Mouse (Mus musculus) right cerebral cortex, postnatal 14 days (tissue): ENCODE results near the gene B4galt3.
"Not testable (repeated sequence)": the region's sequence is repeated elsewhere in the genome, so short reads cannot be mapped to it uniquely, and the experiment has no call there.

Experiments used
- DNase-seq: peaks from one replicate; pipeline ENCODE4 v3.0.0; 2022

B4galt3 gene

GRCm38 (mm10) chr1:171241952-171242351 lies 28.2 kb upstream of the B4galt3 start:
- not testable (repeated sequence) for DNase-seq

DNA sequence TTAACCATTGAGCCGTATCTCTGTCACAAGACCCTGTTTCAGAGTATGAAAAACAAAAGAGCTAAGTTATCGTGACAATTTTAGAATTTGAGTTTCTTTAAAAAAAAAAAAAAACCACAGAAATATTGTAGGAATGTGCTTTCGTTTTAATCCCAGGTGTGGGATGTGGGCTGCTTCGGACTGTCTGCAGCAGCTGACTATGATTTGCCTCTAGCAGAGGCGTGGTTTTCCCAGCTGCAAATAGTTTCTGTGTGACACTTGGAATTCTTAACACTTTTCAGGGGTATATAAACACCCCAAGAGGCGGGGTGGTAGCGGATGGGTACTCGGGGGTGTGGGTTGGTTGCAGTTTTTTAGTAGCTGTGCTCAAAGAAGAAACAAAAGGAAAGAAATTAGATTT lies 24.8 kb upstream of the B4galt3 start:
- DNase-seq, result no peak

- DNase-seq, result peak; percentile 97
These were observed 23.2 kb upstream of the B4galt3 start for GRCm38 (mm10) chr1:171246709-171247452.

DNA sequence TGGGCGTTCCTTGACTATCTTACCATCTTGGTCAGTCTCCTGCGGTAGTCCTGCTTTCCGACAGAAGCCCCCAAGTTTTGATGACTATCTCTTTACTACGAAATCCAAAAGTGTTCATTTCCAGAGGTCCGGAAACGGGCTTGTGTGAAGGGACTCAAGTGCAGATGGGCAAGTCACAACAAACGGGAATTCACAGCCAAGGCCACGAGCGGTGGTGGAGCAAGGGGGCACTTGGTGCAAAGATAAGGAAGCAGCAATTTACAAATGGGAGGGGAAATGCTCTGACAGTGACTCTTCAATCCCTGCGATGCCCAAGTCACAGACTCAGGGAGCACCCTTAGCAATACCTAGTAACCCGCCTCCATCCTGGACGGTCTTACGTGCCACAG lies 22.7 kb upstream of the B4galt3 start:
- no peak for DNase-seq

- no peak for DNase-seq
These were observed 22.2 kb upstream of the B4galt3 start for GRCm38 (mm10) chr1:171247916-171248315.

DNA sequence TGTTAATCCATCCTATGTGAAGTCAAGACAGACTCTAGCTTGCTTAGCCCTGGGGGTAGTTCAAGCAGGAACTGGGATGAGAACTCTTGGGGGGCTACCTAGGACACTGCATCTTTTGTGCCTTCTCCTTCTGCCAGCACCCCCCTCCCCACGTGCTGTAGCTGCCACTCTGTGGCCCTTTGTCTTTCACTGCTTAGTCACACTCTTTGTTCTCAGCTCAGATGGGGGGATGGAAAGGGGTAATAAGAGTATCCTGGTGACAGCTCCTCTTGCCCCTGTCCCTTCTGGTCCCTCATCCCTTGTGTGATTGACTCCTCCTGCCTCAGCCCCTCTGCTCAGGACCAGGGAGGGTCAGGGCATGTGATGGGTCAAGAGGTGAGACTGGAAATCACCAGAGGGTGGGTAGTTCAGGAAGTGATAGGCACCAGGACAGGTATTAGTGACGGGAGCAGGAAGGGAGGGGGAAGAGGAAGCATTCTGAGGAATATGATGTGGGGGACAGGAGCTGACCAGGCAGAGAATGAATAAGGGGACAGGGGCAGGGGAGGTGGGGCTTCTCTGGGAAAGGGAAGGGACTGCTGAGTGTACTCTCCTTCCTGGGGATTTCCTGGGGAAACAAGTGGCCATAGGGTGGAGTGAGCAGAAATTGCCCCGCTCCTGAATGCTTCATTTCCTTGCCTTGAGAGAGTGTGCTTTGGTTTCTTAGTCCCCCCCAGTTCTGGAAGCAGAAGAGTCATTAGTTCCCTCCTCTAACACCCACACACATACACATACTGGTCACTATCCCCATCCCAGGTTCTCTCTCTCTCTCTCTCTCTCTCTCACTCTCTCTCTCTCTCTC lies 21.5 kb upstream of the B4galt3 start:
- DNase-seq, result no peak

- DNase-seq, result peak; percentile 57
These were observed 20.1 kb upstream of the B4galt3 start, which contains the start of gene Adamts4 for GRCm38 (mm10) chr1:171249913-171250600. Gene Adamts4 (plus strand): TSS chr1:171250421.

- DNase-seq, result no peak
These were observed 19.2 kb upstream of the B4galt3 start, which contains the start of gene Ndufs2 for GRCm38 (mm10) chr1:171250680-171251593. Gene Ndufs2 (minus strand): TSS chr1:171251388.

DNA sequence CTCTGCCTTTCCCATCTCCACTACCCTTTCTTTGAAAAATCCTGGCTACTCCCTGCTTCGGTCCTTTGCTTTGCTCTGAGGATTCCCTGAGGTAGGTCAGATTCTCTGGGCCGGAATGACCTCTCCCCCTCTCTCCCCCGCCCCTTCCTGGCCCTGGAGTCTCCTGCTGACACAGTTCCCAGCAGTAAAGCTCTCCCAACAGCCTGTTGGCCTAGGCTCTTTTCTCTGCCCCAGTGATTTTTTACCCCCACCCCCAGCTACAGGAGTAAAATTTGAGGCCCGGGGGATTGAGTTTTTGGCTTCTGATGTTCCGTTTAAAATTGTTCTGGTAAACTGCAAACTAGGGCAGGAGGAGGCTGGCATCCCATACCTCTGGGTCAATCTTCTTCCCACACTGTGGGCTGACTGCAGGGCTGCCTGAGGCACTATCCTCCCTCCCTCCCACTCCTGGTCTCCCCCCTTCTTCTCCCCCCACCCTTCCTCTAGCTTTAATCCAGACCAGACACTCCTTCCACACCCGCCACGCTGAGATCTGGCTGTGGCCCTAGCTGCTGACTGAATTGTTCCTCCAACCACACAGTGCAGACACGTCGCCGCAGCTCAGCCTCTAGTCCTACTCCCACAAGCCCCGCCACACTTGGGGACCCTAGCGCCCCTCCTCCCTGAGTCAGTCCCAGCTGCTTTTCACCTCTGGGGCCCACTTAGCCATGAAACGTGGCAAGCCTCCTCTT lies 18.4 kb upstream of the B4galt3 start:
- DNase-seq, result no peak

DNA sequence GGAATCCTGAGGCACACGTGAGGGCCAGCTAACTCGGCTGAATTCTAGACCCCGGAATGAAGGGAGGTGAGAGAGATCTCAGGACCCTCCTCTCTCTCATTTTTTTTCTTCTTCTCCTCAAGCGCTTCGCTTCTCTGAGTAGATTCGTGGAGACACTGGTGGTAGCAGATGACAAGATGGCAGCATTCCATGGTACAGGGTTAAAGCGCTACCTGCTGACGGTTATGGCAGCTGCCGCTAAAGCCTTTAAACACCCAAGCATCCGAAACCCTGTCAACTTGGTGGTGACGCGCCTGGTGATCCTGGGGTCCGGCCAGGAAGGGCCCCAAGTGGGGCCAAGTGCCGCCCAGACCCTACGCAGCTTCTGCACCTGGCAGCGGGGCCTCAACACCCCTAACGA lies 17.7 kb upstream of the B4galt3 start:
- no peak for DNase-seq

GRCm38 (mm10) chr1:171256095-171256818 lies 13.9 kb upstream of the B4galt3 start:
- DNase-seq, result no peak

GRCm38 (mm10) chr1:171256937-171257548 lies 13.1 kb upstream of the B4galt3 start:
- DNase-seq, result peak; percentile 52

DNA sequence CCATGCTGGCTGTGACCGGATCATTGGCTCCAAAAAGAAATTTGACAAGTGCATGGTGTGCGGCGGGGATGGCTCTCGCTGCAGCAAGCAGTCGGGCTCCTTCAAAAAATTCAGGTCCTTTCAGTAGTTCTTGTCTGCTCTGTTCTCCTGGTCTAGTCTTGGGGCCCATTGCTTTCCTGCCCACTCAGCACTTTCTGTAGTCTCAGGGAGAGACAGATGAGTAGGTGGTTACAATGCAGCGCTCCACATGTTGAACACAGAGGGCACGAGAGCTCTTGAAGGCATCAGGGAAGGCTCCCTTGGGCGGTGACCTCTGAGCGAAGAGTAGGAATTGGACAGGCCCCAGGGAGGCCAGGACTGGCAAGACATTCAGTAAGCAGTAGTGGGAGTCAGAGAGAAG lies 12.3 kb upstream of the B4galt3 start:
- no peak for DNase-seq

GRCm38 (mm10) chr1:171258921-171259320 lies 11.2 kb upstream of the B4galt3 start:
- no peak for DNase-seq

DNA sequence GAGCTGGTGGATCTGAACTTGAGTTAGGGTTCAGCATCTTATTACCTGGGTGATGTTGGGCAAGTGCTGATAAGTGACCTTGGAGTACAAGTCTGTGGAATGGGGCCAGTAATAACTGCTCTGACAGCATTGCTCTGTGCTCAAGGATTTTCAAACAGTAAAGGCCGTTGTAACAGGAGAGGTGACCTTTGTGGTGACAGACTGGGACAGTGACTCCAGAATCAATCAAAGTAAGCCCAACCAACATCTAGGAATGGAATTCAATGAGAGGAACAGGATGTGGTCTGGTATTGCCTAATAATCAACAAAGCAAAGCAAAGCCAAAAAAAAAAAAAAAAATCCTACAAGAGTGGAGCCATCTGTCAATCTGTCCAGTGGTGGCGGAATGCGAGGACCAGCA lies 9.8 kb upstream of the B4galt3 start:
- DNase-seq, result no peak

DNA sequence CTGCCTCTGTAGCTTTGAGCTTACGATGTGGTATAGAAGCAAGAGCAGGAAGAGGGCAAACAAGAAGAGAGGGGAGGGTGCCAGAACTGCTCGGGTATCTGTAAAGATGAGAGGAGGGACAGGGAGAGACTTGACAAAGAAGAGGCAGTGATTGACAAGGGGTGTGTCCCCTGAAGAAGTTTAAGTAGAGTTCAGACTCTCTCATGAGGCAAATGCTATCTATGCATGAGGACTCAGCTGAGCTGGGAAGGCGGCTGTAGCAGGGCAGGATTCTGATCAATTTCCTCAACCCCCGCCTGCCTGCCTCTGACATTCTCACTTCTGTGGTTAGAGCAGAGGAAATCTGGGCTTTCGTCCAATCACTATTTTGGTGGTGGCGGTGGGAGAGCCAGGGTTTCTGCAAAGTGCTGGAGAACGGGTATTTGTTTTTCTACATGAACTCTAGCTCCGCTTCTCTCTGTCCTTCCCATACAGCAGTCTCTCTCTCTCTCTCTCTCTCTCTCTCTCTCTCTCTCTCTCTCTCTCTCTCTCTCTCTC lies 7.5 kb upstream of the B4galt3 start:
- peak; percentile 70 for DNase-seq

DNA sequence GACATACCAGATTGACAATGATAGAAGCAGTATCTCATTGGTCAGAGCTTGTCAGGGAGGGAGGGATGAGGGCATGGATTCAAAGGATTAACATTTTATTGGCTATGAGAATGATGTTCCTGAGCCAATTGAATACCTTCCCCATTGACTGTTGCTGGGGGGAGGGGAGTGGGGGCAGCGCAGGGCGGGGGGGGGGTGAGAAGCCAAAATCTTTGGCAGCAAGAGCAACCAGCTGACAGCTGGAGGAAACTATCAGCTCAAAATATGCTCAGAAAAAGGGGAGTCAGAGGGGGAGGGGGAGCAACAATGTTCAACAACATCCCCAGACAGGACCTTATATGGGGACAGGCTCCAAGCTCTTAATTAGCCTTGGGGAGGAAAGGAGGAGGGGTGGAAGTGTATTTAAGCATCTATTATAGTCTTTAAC lies 6.9 kb upstream of the B4galt3 start:
- DNase-seq, result no peak

DNA sequence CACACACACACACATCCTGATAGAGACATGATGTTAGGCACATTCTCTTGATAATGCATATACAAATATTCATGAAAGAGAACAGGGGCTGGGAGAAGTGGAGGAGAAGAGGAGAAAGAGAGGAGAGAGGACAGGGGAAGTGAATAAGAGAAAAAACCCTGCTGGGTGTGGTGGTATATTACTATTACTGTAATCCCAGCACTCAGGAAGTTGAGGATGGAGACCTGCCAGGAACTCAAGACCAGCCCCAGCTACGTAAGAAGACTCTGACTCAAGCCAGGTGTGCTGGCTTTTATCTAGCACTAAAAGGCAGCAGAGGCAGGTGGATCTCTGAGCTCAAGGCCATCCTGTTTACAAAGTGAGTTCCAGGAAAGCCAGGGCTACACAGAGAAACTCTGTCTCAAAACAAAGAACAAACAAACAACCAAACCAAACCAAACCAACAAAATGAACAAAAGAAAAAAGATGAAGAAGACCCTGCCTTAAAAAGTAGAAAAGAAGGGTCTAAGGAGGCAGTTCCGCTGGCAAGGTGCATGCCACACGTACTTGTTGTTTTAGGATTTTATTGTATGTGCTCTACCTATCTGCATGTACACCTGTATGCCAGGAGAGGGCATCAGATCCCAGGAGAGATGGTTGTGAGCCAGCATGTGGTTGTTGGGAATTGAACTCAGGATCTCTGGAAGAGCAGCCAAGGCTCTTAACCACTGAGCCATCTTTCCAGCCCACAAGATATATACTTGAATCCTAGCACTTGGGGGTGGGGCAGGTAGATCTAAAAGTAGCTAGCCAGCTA lies 6.3 kb upstream of the B4galt3 start:
- DNase-seq, result no peak
